Mouse (Mus musculus) ovary, postnatal 14 days (tissue): ENCODE results near the gene Fam243.

ENCODE experiments used
- DNase-seq: peaks from one replicate; pipeline ENCODE4 v3.0.0; 2022; ENCODE audit warnings: low spot score

The Fam243 gene

GRCm38 (mm10) chr16:92319353-92320109, 1.7 kb downstream of the Fam243 start:
- no peak for DNase-seq

DNA sequence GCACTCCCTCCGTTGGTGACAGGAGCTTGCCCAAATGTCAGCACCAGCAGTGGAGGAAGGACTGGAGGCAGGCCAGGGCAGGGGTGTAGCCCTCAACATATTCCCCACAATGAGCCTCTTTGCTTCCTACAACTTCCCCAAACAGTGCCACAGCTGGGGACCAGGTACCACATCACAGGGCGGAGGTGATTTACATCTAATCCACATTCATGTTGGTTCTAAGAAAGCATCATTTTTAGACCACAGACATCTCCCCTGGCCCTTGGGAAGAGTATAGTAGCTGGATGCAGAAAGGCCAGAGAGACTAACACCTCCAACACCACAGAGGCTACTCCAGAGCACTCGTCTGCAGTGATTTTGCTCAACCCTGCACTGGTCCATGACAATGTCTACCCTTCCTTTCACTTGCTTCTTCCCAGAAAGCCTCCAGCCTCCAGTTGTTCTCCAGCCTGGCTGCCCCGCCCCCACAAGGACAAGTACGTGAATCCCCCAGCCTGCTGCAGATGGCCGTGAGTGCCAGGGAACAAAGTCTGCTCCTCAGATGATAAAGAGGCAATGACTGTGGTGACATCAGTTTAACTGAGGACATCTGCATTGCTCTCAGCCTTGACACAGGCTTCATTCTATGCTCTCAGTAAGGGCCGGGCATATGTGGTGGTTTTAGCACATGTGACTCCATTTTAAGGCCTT, 5.0 kb downstream of the Fam243 start:
- DNase-seq = no peak

- DNase-seq = peak; percentile 25
These were observed 7.1 kb downstream of the Fam243 start for GRCm38 (mm10) chr16:92313953-92314741.

- DNase-seq = no peak
These were observed 12.1 kb downstream of the Fam243 start for GRCm38 (mm10) chr16:92309126-92309525.

DNA sequence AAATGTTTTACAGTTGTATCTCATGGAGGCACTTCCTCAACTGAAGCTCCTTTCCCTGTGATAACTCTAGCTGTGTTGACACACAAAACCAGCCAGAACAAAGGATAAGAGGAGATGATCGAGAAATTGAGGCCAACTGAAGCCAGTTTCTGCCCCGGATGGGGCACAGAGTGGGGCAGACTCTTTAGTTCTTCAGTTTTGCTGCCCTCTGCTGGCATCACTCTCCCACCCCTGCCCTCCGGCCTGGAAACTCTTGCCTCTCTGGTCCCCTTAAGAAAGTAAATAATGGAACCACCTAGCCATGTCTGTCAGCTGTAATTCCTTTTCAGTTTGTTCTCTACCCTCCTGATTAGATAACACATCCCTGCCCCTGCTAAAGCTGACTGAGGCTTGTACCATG, 13.3 kb downstream of the Fam243 start:
- DNase-seq = no peak

DNA sequence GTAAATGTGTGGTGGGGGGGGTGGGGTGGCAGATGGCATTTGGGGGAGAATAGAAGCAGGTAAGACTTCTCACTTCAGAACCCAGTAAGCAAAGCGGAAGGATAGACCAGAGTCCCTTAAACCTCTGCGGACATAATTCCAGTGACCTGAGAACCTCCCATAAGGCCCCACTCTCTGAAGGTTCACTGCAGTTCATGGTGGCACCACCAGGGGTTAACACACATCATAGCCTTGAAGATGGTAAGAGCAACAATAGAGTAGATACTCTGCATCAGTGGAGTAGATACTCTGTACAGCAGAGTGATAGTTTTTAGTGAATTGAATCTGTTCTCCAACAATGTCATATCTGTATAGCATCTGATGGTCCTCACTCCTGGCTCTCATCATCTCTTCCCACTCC, 15.7 kb downstream of the Fam243 start:
- no peak for DNase-seq

DNA sequence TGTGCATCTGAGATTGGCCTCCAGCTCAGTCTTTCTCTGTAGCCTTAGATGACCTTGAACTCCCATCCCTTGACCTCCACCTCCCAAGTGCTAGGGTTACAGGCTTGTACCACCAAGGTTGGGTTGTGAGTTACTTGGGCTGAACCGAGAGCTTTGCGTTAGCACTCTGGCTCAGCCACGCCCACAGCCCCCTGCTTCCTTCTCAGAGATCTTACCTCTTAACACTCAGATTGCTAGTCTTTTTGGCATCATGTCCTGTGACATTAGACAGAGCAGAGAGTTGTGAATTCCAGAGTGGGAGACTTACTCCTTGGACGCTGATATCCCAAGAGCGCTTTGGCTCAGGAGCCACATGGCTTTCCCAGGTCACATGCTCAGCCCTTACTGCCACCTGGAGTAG, 18.7 kb downstream of the Fam243 start:
- DNase-seq = no peak

DNA sequence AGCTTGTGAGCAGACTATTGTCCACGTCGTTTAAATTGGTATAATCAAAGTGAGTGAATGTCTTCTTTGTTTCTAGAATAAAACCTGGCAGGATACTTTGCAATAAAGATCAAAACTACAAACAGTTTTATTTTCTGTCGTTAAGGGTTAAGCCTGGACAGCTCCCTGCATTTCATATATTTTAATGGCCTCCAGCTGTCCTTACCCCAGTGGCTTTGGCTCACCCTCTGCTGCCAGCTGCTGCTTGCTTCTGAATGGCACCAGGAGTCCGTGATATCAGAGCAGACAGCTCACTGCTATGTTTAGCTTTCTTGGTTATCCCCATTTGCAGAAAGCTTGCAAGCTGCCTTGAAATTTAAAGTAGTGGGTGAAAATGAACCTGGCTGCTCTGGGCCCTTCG, 19.3 kb downstream of the Fam243 start:
- no peak for DNase-seq

DNA sequence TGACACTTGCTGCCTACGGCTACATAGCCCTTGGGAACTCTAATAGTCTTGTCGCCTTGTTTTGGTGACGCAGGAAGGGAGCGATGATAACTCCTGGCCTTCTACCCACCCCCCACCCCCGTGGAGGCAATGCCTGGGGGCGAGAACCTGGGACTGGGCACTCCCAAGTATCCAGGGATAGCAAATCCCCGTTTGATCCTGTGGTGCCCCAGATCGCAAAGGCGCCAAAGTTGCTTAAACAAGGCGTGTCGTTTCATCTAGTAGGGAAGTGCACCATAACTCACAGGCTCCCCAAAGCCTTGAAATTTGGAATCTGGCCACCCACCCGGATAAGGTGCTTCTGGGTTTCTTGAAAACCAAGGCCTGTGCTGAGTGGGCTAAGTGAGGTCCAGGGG, 19.8 kb downstream of the Fam243 start:
- DNase-seq = no peak

GRCm38 (mm10) chr16:92300649-92301411, 20.4 kb downstream of the Fam243 start, which contains the start of gene Smim11:
TSS of gene Smim11 (plus strand) at chr16:92301286.
- peak; percentile 86 for DNase-seq

DNA sequence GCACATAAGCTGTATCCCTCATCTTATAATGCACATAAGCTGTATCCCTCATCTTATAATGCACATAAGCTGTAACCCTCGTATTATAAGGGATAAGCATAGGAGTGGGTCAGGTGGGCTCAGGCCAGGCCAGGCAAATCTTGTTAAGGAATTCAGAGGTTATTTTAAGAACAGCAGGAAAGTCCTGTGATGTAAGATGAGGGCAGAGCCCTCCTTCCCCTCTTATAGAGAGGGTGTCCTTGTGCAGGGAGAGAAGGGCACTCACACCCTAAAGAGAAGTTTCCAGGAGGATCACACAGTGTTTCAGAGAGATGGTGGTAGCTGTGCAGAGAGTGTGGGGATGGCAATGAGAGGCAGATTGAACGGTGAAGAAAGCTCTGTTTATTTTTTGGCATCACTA, 25.9 kb downstream of the Fam243 start:
- DNase-seq = no peak

DNA sequence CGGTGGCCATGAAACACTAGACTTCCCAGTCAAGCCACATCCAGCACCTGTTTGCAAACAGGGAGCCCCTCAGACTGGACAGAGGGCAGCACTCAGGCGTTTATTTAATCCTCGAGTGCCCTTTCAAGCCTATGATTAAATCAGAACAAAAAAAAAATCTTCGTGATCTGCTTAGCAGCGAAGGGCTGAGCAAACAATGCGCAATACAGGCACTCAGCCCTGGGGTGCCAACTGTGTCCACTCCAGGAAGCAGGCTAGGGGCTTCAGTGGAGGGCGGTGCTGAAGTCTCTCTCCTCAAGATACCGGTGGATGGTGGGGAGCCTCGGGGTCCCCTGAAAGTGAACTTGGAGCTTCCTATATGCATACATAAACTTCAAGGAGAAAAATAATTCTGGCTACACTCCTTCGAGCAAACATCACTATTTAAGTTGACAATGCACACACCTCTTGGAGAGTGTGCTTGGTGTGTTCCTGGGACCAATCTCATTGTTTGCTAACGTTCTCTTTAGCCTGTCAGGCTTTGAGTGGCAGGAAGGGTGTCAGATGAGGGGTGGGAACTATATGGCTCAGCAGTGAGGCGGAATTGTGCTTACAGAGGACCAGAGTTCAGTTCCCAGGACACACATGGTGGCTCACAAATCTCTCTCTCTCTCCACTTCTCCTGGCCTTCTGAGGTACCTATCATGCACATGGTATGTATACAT, 26.8 kb downstream of the Fam243 start:
- no peak for DNase-seq

DNA sequence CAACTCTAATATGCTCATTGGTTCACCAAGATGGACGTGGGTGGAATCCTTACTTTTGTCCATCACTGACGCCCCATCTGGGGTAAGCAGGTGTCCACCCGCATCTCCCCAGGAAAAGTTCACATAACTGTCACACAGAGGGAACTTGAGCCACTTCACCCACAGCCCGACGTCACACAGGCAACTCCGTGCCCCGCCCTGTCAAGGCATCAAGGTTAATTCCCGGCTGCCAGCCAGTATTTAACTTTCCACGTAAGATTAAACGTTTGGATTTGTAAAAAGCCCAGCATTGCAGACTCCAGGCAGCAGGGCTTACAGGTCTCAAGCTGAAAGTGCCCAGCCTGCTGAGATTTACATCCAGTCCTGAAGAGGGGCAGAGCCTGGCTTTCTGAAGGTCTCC, 29.1 kb downstream of the Fam243 start, which contains the start of gene Kcne2:
Kcne2 (plus strand) TSS at position 289 of the 400 bp plus-strand sequence.
- DNase-seq = no peak

DNA sequence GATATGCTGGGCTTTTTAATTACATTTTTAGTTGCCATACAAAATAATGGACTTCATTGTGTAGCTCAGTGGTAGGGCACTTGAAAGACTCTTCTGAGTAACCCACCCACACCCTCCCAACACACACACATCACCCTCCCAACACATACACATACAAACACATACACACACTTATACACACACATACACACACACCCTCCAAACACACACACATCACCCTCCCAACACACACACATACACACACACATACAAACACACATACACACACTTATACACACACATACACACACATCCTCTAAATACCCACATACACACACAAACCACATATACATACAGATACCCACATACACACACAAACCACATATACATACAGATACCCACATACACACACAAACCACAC, 31.2 kb downstream of the Fam243 start:
- DNase-seq = no peak

- DNase-seq = no peak
These were observed 32.5 kb downstream of the Fam243 start for GRCm38 (mm10) chr16:92288778-92289177.

- DNase-seq = peak; percentile 93
These were observed 34.6 kb downstream of the Fam243 start for GRCm38 (mm10) chr16:92286609-92287008.

GRCm38 (mm10) chr16:92285068-92285467, 36.2 kb downstream of the Fam243 start:
- no peak for DNase-seq

DNA sequence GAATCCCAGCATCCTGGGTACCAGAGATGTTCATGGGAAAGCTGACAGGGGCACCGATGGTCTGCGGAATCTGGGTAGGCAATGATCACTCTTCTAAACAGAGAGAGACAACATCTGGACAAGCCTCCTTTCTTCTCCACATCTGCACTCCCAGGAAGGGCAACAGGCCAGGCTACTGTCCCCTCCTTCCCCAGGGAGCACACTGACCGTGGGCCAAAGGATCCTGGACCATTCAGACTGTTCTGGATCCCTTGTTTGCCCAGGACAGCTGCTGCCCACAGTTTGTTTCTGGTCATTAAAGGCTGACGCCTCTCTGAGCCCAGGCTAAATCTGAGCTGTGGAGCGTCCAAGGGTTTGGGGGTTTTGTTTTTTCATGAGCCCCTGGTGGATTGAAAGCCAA, 38.6 kb downstream of the Fam243 start:
- no peak for DNase-seq

DNA sequence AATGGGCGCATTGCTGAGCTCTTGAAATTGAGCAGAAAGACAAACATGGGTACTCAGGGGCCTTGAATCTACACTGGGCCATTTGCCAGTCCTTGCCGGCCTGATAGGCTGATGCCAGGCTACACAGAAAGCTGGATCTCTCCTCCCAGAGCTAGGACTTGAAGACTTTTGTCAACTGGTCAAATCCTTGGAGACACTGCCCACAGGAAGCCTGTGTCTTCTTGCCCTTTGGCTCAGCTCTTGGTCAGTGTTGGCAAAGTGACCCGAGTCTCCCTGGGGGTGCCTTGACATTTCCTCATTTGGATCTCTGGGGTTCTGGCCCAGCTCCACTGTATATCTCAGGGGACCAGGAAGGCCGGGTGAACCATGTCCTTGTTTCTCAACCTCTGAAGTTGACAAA, 45.7 kb downstream of the Fam243 start:
- no peak for DNase-seq

GRCm38 (mm10) chr16:92274516-92274915, 46.7 kb downstream of the Fam243 start:
- DNase-seq = no peak
